Mouse (Mus musculus): ENCODE measurements around the gene Gpx5. TPM values are rescaled to one million over a fixed set of nuclear protein-coding genes. Genes with fewer than 3 reads are reported as not detected.

The Gpx5 gene
- polyA plus RNA-seq (2017; shearing (Covaris generic)) = not detected

DNA sequence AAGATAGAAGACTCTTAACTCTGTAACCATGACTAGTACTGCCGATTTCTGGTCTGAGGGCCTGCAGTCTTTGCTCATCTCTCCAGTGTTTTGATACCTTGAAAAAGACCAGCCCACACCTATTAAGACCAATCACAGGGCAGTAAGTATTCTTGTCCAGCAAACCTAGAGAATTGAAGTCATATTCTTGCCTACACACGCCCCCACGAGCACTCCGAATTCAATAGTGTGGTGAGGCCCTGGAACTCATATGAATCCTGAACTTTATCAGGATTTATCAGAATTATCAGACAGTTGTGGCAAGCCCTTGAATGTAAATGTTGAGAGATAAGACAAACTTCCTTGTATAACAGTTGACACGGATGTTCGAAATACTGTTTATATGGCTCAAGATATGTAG is at the start of gene Gpx5:
Gene Gpx5 (minus strand): TSS at position 101 of the 400 bp plus-strand sequence.

DNA sequence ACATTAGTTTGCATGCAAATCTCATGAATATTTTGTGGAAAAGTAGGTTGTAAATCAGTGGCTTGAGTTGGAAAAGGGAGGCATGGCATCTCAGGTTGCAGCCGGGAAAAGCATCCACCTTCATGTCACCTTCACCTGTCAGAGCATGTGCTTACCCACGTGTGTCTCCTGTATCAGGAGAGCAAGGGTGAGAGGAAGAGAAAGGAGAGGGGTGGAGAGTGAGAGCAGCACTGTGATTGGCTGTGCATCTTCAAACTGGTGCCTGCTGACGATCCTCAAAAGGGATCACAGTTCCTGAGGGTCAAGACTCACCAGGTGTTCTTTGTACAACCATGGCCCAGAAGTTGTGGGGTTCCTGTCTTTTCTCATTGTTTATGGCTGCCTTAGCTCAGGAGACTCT is 19.4 kb upstream of the Gpx5 start, which contains the start of gene Gpx6:
Gene Gpx6 (plus strand): TSS at position 200 of the 400 bp plus-strand sequence.

Other genes with a start within 250 kb of the Gpx5 start
- gene Olfr1370, start 217.8 kb downstream of the Gpx5 start, polyA plus RNA-seq (2017; shearing (Covaris generic)) = not detected
- gene Olfr1369-ps1, start 181.2 kb downstream of the Gpx5 start, polyA plus RNA-seq (2017; shearing (Covaris generic)) = not detected
- not detected for gene Olfr263, start 163.1 kb downstream of the Gpx5 start, polyA plus RNA-seq (2017; shearing (Covaris generic))
- not detected for gene Olfr1368, start 146.9 kb downstream of the Gpx5 start, polyA plus RNA-seq (2017; shearing (Covaris generic))
- gene Trim27, start 113.3 kb downstream of the Gpx5 start, polyA plus RNA-seq (2017; shearing (Covaris generic)) = 29.1 TPM
- not detected for gene Gpx6, start 19.4 kb upstream of the Gpx5 start, polyA plus RNA-seq (2017; shearing (Covaris generic))
- not detected for gene Olfr1367, start 54.2 kb upstream of the Gpx5 start, polyA plus RNA-seq (2017; shearing (Covaris generic))
- gene Zscan12, start 70.1 kb upstream of the Gpx5 start, polyA plus RNA-seq (2017; shearing (Covaris generic)) = 15.3 TPM
- 74.5 TPM for gene Zkscan3, start 110.0 kb upstream of the Gpx5 start, polyA plus RNA-seq (2017; shearing (Covaris generic))
- gene Pgbd1, start 148.3 kb upstream of the Gpx5 start, polyA plus RNA-seq (2017; shearing (Covaris generic)) = 0.96 TPM
- gene Zscan26, start 161.0 kb upstream of the Gpx5 start, polyA plus RNA-seq (2017; shearing (Covaris generic)) = 12.8 TPM
- gene Nkapl, start 175.8 kb upstream of the Gpx5 start, polyA plus RNA-seq (2017; shearing (Covaris generic)) = 0.20 TPM
- gene Zkscan4, start 186.2 kb upstream of the Gpx5 start, polyA plus RNA-seq (2017; shearing (Covaris generic)) = not detected
- gene Gm10065, start 186.7 kb upstream of the Gpx5 start, polyA plus RNA-seq (2017; shearing (Covaris generic)) = not detected
- gene AK157302, start 202.5 kb upstream of the Gpx5 start, polyA plus RNA-seq (2017; shearing (Covaris generic)) = not detected
- gene Gm11273, start 208.7 kb upstream of the Gpx5 start, polyA plus RNA-seq (2017; shearing (Covaris generic)) = 11.1 TPM
- gene Zkscan8, start 238.4 kb upstream of the Gpx5 start, polyA plus RNA-seq (2017; shearing (Covaris generic)) = 10.4 TPM

All from inflammation-experienced regulatory T-cells, adult 16 weeks (primary cell).